Mouse (Mus musculus): ENCODE measurements at regions not wholly inside any gene's neighbourhood (a gene's known extent, or its start where the extent isn't known, plus 50 kb on each side); places are given as distances from the start of the nearest gene placed in this dataset.

GRCm38 (mm10) chr6:143326956-143327722 is 160.1 kb downstream of the Etnk1 start:
- Histone ChIP-seq H3K4me3 (ENCODE audit: low read length) (no peak overlapping the region), H3K9ac (ENCODE audit: low read depth, low read length) (no peak overlapping the region), H3K27me3 (replicated peaks; ENCODE audit: control insufficient read depth, insufficient read depth, low read length) (no peaks in the 10 kb centered on the region), H3K4me1 (ENCODE audit: control insufficient read depth, insufficient read depth, low read depth, low read length) (peaks cover 5% of the 10 kb centered on the region), H3K9me3 (ENCODE audit: control insufficient read depth, low read length) (no peaks in the 10 kb centered on the region), H3K4me2 (ENCODE audit: low read length) (no peak overlapping the region), H3K27ac (ENCODE audit: low read depth, low read length) (no peak overlapping the region), H3K36me3 (ENCODE audit: control insufficient read depth, insufficient read depth, low read length) (no peaks in the 10 kb centered on the region)
- WGBS: 86% methylated on average over 22 of the region's 22 CpGs
- ATAC-seq: no peak

DNA sequence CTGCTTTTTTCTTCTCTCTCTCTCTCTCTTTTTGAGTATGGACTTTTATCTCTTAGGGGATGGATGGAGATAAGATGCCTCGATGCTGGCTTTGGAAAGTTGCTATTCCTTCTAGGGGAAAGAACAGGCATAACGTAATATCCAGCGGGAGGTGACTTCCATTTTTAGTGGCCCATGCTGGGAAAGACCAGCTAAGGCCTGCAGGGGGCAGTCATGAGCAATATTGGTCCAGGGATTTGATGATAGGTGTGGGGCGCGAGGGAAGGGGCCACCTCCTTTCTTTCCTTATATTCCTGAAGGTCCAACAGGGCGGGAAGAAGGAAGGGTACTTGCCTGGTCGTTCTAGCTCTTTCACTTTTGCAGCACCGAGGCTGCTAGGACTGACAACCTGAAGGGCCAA is 160.8 kb downstream of the Etnk1 start:
- Histone ChIP-seq H3K9me3 (ENCODE audit: control insufficient read depth, low read length) (no peaks in the 10 kb centered on the region), H3K27me3 (replicated peaks; ENCODE audit: control insufficient read depth, insufficient read depth, low read length) (no peaks in the 10 kb centered on the region), H3K27ac (ENCODE audit: low read depth, low read length) (no peak overlapping the region), H3K4me3 (ENCODE audit: low read length) (no peak overlapping the region), H3K4me2 (ENCODE audit: low read length) (no peak overlapping the region), H3K36me3 (ENCODE audit: control insufficient read depth, insufficient read depth, low read length) (no peaks in the 10 kb centered on the region), H3K9ac (ENCODE audit: low read depth, low read length) (no peak overlapping the region), H3K4me1 (ENCODE audit: control insufficient read depth, insufficient read depth, low read depth, low read length) (peaks cover 5% of the 10 kb centered on the region)
- 90% methylated on average over 8 of the region's 8 CpGs for WGBS
- ATAC-seq: no peak

DNA sequence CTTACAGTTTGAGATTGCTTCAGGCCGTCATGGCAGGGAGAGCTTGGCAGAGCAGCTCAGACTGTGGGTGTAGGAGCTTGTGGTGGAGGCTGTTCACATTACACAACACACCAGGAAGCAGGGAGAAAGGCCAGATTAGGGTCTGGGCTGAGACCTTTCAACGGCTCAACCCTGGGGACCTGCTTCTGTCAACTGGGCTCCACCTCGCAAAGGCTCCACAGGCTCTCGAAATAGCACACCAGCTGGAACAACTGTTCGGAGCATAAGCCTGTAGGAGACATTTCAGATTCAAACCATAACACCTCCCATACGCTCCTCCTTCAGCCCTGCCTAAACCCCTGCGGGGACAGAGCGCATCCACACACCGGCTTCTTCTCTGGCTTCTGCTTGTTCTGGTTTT is 161.2 kb downstream of the Etnk1 start:
- Histone ChIP-seq H3K9me3 (ENCODE audit: control insufficient read depth, low read length) (no peaks in the 10 kb centered on the region), H3K4me2 (ENCODE audit: low read length) (no peak overlapping the region), H3K36me3 (ENCODE audit: control insufficient read depth, insufficient read depth, low read length) (no peaks in the 10 kb centered on the region), H3K4me1 (ENCODE audit: control insufficient read depth, insufficient read depth, low read depth, low read length) (peaks cover 5% of the 10 kb centered on the region), H3K27me3 (replicated peaks; ENCODE audit: control insufficient read depth, insufficient read depth, low read length) (no peaks in the 10 kb centered on the region), H3K27ac (ENCODE audit: low read depth, low read length) (no peak overlapping the region), H3K9ac (ENCODE audit: low read depth, low read length) (no peak overlapping the region), H3K4me3 (ENCODE audit: low read length) (no peak overlapping the region)
- 86% methylated on average over 8 of the region's 9 CpGs for WGBS
- ATAC-seq: no peak

GRCm38 (mm10) chr6:143329096-143329495 is 162.1 kb downstream of the Etnk1 start:
- Histone ChIP-seq H3K4me2 (ENCODE audit: low read length) (no peak overlapping the region), H3K9me3 (ENCODE audit: control insufficient read depth, low read length) (no peaks in the 10 kb centered on the region), H3K36me3 (ENCODE audit: control insufficient read depth, insufficient read depth, low read length) (no peaks in the 10 kb centered on the region), H3K4me1 (ENCODE audit: control insufficient read depth, insufficient read depth, low read depth, low read length) (peaks cover 5% of the 10 kb centered on the region), H3K27ac (ENCODE audit: low read depth, low read length) (no peak overlapping the region), H3K9ac (ENCODE audit: low read depth, low read length) (no peak overlapping the region), H3K27me3 (replicated peaks; ENCODE audit: control insufficient read depth, insufficient read depth, low read length) (no peaks in the 10 kb centered on the region), H3K4me3 (ENCODE audit: low read length) (no peak overlapping the region)
- 77% methylated on average over 5 of the region's 5 CpGs for WGBS
- no peak for ATAC-seq

DNA sequence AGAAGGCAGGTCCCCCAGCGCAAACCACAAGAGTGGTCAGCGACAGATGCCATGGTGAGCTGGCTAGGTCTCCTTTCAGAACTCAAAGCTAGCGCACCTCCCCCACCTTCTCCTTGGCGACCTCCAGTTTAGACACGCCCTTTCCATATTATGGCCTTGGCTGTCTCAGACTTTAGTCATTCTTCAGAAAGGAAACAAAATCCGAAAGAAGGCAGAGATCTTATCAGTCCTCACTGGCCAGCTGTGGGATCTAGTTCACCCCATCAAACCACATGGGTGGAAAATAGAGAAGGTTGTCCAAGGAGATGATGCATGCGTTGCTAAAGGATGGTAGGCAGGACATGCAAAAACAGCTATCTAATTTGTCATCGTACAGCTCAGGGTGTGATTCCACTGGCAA is 166.5 kb downstream of the Etnk1 start:
- no peaks in the 10 kb centered on the region for H3K4me1 ChIP-seq (ENCODE audit: control insufficient read depth, insufficient read depth, low read depth, low read length)

DNA sequence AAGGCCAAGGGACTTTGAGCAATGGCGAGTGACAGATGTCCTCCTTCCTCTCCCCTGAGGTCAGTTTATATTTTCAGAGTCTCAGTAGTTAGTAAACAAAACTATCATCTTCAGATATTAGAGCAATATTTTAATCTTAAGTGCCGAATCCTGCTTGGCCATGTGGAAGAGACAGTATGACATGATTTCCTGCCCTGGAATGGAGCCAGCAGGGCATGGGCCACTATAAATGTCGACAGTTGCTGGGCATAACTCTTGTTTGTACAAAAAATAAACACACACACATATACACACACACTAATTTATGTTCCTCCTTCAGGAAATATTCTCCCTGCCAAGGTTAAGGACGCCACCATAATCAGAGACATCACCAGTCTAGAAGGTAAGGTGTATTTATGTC is 169.6 kb downstream of the Etnk1 start:
- Histone ChIP-seq H3K4me2 (ENCODE audit: low read length) (no peak overlapping the region), H3K27ac (ENCODE audit: low read depth, low read length) (no peak overlapping the region), H3K4me1 (ENCODE audit: control insufficient read depth, insufficient read depth, low read depth, low read length) (no peaks in the 10 kb centered on the region), H3K36me3 (ENCODE audit: control insufficient read depth, insufficient read depth, low read length) (no peaks in the 10 kb centered on the region), H3K9ac (ENCODE audit: low read depth, low read length) (no peak overlapping the region), H3K9me3 (ENCODE audit: control insufficient read depth, low read length) (0 out of 2 replicates have a peak, but pooled peaks cover 2% of the 10 kb centered on the region), H3K4me3 (ENCODE audit: low read length) (no peak overlapping the region), H3K27me3 (replicated peaks; ENCODE audit: control insufficient read depth, insufficient read depth, low read length) (no peaks in the 10 kb centered on the region)
- ATAC-seq: no peak
- WGBS: 73% methylated on average over 4 of the region's 4 CpGs

More for the DNA sequence above, 166.5 kb downstream of the Etnk1 start:
- no peak for ATAC-seq
- Histone ChIP-seq H3K27me3 (replicated peaks; ENCODE audit: control insufficient read depth, insufficient read depth, low read length) (no peaks in the 10 kb centered on the region), H3K27ac (ENCODE audit: low read depth, low read length) (no peak overlapping the region), H3K36me3 (ENCODE audit: control insufficient read depth, insufficient read depth, low read length) (no peaks in the 10 kb centered on the region), H3K4me2 (ENCODE audit: low read length) (no peak overlapping the region), H3K4me3 (ENCODE audit: low read length) (no peak overlapping the region), H3K9ac (ENCODE audit: low read depth, low read length) (no peak overlapping the region), H3K9me3 (ENCODE audit: control insufficient read depth, low read length) (0 out of 2 replicates have a peak, but pooled peaks cover 2% of the 10 kb centered on the region)
- WGBS: 92% methylated on average over 8 of the region's 8 CpGs

- no peak overlapping the region for H3K9ac ChIP-seq (ENCODE audit: low read depth, low read length)
- H3K27me3 ChIP-seq (replicated peaks; ENCODE audit: control insufficient read depth, insufficient read depth, low read length): no peaks in the 10 kb centered on the region
- no peaks in the 10 kb centered on the region for H3K4me1 ChIP-seq (ENCODE audit: control insufficient read depth, insufficient read depth, low read depth, low read length)
- H3K9me3 ChIP-seq (ENCODE audit: control insufficient read depth, low read length): no peaks in the 10 kb centered on the region
- no peak overlapping the region for H3K4me2 ChIP-seq (ENCODE audit: low read length)
- H3K4me3 ChIP-seq (ENCODE audit: low read length): no peak overlapping the region
- ATAC-seq: no peak
- no peaks in the 10 kb centered on the region for H3K36me3 ChIP-seq (ENCODE audit: control insufficient read depth, insufficient read depth, low read length)
- WGBS: 84% methylated on average over 2 of the region's 2 CpGs
- no peak overlapping the region for H3K27ac ChIP-seq (ENCODE audit: low read depth, low read length)
These were observed 182.0 kb downstream of the Etnk1 start for GRCm38 (mm10) chr6:143349000-143349399.

GRCm38 (mm10) chr6:143359320-143360032 is 192.5 kb downstream of the Etnk1 start:
- no peaks in the 10 kb centered on the region for H3K9me3 ChIP-seq (ENCODE audit: control insufficient read depth, low read length)
- ATAC-seq: peak; percentile 95
- no peak overlapping the region for H3K9ac ChIP-seq (ENCODE audit: low read depth, low read length)
- H3K4me2 ChIP-seq (ENCODE audit: low read length): no peak overlapping the region
- no peaks in the 10 kb centered on the region; the same call in 1 of the 2 replicates for H3K4me1 ChIP-seq (ENCODE audit: control insufficient read depth, insufficient read depth, low read depth, low read length)
- 45% methylated on average over 7 of the region's 7 CpGs for WGBS
- no peaks in the 10 kb centered on the region for H3K36me3 ChIP-seq (ENCODE audit: control insufficient read depth, insufficient read depth, low read length)
- 0 out of 2 replicates have a peak overlapping the region, but pooled peaks have one; percentile 54 for H3K27ac ChIP-seq (ENCODE audit: low read depth, low read length)
- no peak overlapping the region for H3K4me3 ChIP-seq (ENCODE audit: low read length)
- no peaks in the 10 kb centered on the region for H3K27me3 ChIP-seq (replicated peaks; ENCODE audit: control insufficient read depth, insufficient read depth, low read length)

DNA sequence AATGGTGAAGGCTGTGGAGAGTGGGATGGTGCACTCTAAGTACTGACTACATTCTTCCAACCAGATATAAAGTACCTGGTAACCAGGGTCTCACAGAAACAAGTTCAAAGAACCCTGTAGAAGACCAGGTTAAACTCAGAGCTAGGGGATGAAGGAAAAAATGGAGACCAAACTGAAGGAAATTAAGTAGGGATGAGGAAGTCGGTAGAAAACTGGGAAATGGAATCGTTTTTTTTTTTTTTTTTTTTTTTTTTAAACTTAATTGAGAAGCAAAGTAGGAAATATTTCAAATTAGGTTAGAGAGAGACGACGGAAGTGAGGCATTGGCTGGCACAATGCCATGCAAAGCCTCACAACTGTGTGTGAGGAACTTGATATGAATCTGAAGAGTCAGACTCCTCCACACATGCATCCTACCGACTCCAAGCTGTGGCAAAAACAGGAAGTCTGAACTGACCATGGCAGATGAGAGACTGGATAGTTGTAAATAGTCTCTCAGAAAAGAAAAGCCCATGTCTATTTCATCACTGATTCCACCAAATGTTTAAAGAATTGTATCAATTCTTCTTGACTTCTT is 194.2 kb downstream of the Etnk1 start:
- H3K27ac ChIP-seq (ENCODE audit: low read depth, low read length): no peak overlapping the region
- no peaks in the 10 kb centered on the region; the same call in 1 of the 2 replicates for H3K4me1 ChIP-seq (ENCODE audit: control insufficient read depth, insufficient read depth, low read depth, low read length)
- H3K4me3 ChIP-seq (ENCODE audit: low read length): no peak overlapping the region
- no peak overlapping the region for H3K9ac ChIP-seq (ENCODE audit: low read depth, low read length)
- H3K4me2 ChIP-seq (ENCODE audit: low read length): no peak overlapping the region
- ATAC-seq: no peak
- H3K27me3 ChIP-seq (replicated peaks; ENCODE audit: control insufficient read depth, insufficient read depth, low read length): no peaks in the 10 kb centered on the region
- H3K36me3 ChIP-seq (ENCODE audit: control insufficient read depth, insufficient read depth, low read length): no peaks in the 10 kb centered on the region
- no peaks in the 10 kb centered on the region for H3K9me3 ChIP-seq (ENCODE audit: control insufficient read depth, low read length)
- WGBS: 74% methylated on average over 5 of the region's 5 CpGs
